Mouse (Mus musculus): ENCODE measurements at regions not wholly inside any gene's neighbourhood (a gene's known extent, or its start where the extent isn't known, plus 50 kb on each side); places are given as distances from the start of the nearest gene placed in this dataset.
A peak's percentile ranks its signal among the peaks of the same experiment; 100 is the strongest.

GRCm38 (mm10) chr3:41366264-41366663, 189.3 kb upstream of the Jade1 start:
- no peak for DNase-seq (ENCODE audit: low read depth, low spot score)

- no peak for DNase-seq (ENCODE audit: low read depth, low spot score)
Observed at GRCm38 (mm10) chr3:41365145-41365830, 190.2 kb upstream of the Jade1 start.

- no peak for DNase-seq (ENCODE audit: low read depth, low spot score)
Observed at GRCm38 (mm10) chr3:41363947-41364346, 191.6 kb upstream of the Jade1 start.

GRCm38 (mm10) chr3:41360231-41360630, 195.3 kb upstream of the Jade1 start:
- no peak for DNase-seq (ENCODE audit: low read depth, low spot score)

GRCm38 (mm10) chr3:41359458-41359857, 196.1 kb upstream of the Jade1 start:
- DNase-seq (ENCODE audit: low read depth, low spot score): no peak

- DNase-seq (ENCODE audit: low read depth, low spot score): no peak
Observed at GRCm38 (mm10) chr3:41353021-41353420, 202.5 kb upstream of the Jade1 start.

- no peak for DNase-seq (ENCODE audit: low read depth, low spot score)
Observed at GRCm38 (mm10) chr3:41351786-41352185, 203.7 kb upstream of the Jade1 start.

- DNase-seq (ENCODE audit: low read depth, low spot score): no peak
Observed at GRCm38 (mm10) chr3:41351091-41351685, 204.3 kb upstream of the Jade1 start.

- no peak for DNase-seq (ENCODE audit: low read depth, low spot score)
Observed at GRCm38 (mm10) chr3:41350331-41350730, 205.2 kb upstream of the Jade1 start.

- DNase-seq (ENCODE audit: low read depth, low spot score): peak; percentile 68
Observed at GRCm38 (mm10) chr3:41348795-41349194, 206.7 kb upstream of the Jade1 start.

- peak; percentile 40 for DNase-seq (ENCODE audit: low read depth, low spot score)
Observed at GRCm38 (mm10) chr3:41346863-41347262, 208.7 kb upstream of the Jade1 start.

GRCm38 (mm10) chr3:41343431-41343830, 212.1 kb upstream of the Jade1 start:
- no peak for DNase-seq (ENCODE audit: low read depth, low spot score)

GRCm38 (mm10) chr3:41332481-41332880, 223.1 kb upstream of the Jade1 start:
- DNase-seq (ENCODE audit: low read depth, low spot score): peak; percentile 7

- no peak for DNase-seq (ENCODE audit: low read depth, low spot score)
Observed at GRCm38 (mm10) chr3:41330356-41330755, 225.2 kb upstream of the Jade1 start.

- no peak for DNase-seq (ENCODE audit: low read depth, low spot score)
Observed at GRCm38 (mm10) chr3:41328828-41329227, 226.7 kb upstream of the Jade1 start.

- DNase-seq (ENCODE audit: low read depth, low spot score): no peak
Observed at GRCm38 (mm10) chr3:41326211-41327104, 229.1 kb upstream of the Jade1 start.

- DNase-seq (ENCODE audit: low read depth, low spot score): no peak
Observed at GRCm38 (mm10) chr3:41321808-41322207, 233.7 kb upstream of the Jade1 start.

GRCm38 (mm10) chr3:41319214-41319856, 236.2 kb upstream of the Jade1 start:
- DNase-seq (ENCODE audit: low read depth, low spot score): no peak

- DNase-seq (ENCODE audit: low read depth, low spot score): no peak
Observed at GRCm38 (mm10) chr3:41318232-41319131, 235.6 kb upstream of the Pgrmc2 start.

- no peak for DNase-seq (ENCODE audit: low read depth, low spot score)
Observed at GRCm38 (mm10) chr3:41317170-41317569, 234.3 kb upstream of the Pgrmc2 start.

- DNase-seq (ENCODE audit: low read depth, low spot score): no peak
Observed at GRCm38 (mm10) chr3:41312492-41312891, 229.6 kb upstream of the Pgrmc2 start.
